Mouse (Mus musculus) forebrain, embryonic 13.5 days (tissue): ENCODE results near the gene Hrh1. TPM values are rescaled to one million over a fixed set of nuclear protein-coding genes. Genes with fewer than 3 reads are reported as not detected.

Source experiments
- ATAC-seq: fragments of 200-750 bp; cut with Nextera tagmentation; 2 replicates; pipeline ENCODE4 v1.8.0; 2017
- H3K27ac ChIP-seq: fragments of 300-500 bp; sonication (generic); 2 replicates; pipeline ENCODE4 v1.5.1; 2015; ENCODE audit warnings: inconsistent platforms, mild to moderate bottlenecking, moderate library complexity
- H3K27me3 ChIP-seq: fragments of 300-500 bp; sonication (generic); 2 replicates; pipeline ENCODE4 v1.6.1; 2015; ENCODE audit warnings: mild to moderate bottlenecking, inconsistent platforms
- H3K36me3 ChIP-seq: fragments of 300-500 bp; sonication (generic); 2 replicates; pipeline ENCODE4 v1.6.1; 2015; ENCODE audit warnings: mild to moderate bottlenecking, inconsistent platforms; ENCODE audit not compliant: poor library complexity, severe bottlenecking
- H3K4me1 ChIP-seq: fragments of 300-500 bp; sonication (generic); 2 replicates; pipeline ENCODE4 v1.6.1; 2015; ENCODE audit warnings: inconsistent platforms
- H3K4me2 ChIP-seq: fragments of 300-500 bp; sonication (generic); 2 replicates; pipeline ENCODE4 v1.6.1; 2015; ENCODE audit warnings: inconsistent platforms, mild to moderate bottlenecking, moderate library complexity
- H3K4me3 ChIP-seq: fragments of 300-500 bp; sonication (generic); 2 replicates; pipeline ENCODE4 v1.5.1; 2015; ENCODE audit warnings: mild to moderate bottlenecking, inconsistent platforms
- H3K9ac ChIP-seq: fragments of 300-500 bp; sonication (generic); 2 replicates; pipeline ENCODE4 v1.6.1; 2015; ENCODE audit warnings: mild to moderate bottlenecking, inconsistent platforms
- H3K9me3 ChIP-seq: fragments of 300-500 bp; sonication (generic); replicated peaks from 2 replicates; pipeline ENCODE4 v1.6.1; 2016; ENCODE audit warnings: inconsistent platforms
- WGBS: fragments of 180-500 bp; shearing (Covaris S2); methylation state at CpG from one replicate; pipeline ENCODE4 v1.1.7; 2015; 5-methylcytosine and 5-hydroxymethylcytosine counted together
- polyA plus RNA-seq: library from polyadenylated mRNA; unstranded; fragments of >200 nt; fragmentation: Nextera tagmentation; extraction: Ambion mirVana; gene quantifications from 2 replicates; pipeline ENCODE4 v1.2.1, GENCODE M21; 2015

The Hrh1 gene
- polyA plus RNA-seq, 1 experiment from 2014 or later: 0.41 TPM

- Histone ChIP-seq H3K4me1 (peaks cover 5% of the 10 kb centered on the region; the same call in 1 of the 2 replicates), H3K27me3 (no peaks in the 10 kb centered on the region), H3K4me2 (no peak overlapping the region), H3K9ac (no peak overlapping the region), H3K36me3 (no peaks in the 10 kb centered on the region), H3K27ac (no peak overlapping the region), H3K9me3 (no peaks in the 10 kb centered on the region), H3K4me3 (no peak overlapping the region)
- no peak for ATAC-seq
- WGBS: 46% methylated on average over 17 of the region's 17 CpGs
Measured at GRCm38 (mm10) chr6:114408278-114408677, 10.5 kb downstream of the Hrh1 start.

GRCm38 (mm10) chr6:114411913-114412312, 14.2 kb downstream of the Hrh1 start:
- 52% methylated on average over 8 of the region's 8 CpGs for WGBS
- Histone ChIP-seq H3K4me3 (no peak overlapping the region), H3K4me2 (no peak overlapping the region), H3K27ac (no peak overlapping the region), H3K4me1 (peaks cover 13% of the 10 kb centered on the region), H3K9me3 (no peaks in the 10 kb centered on the region), H3K9ac (no peak overlapping the region), H3K27me3 (no peaks in the 10 kb centered on the region), H3K36me3 (no peaks in the 10 kb centered on the region)
- ATAC-seq: no peak

- Histone ChIP-seq H3K4me1 (peaks cover 8% of the 10 kb centered on the region), H3K27me3 (no peaks in the 10 kb centered on the region), H3K27ac (no peak overlapping the region), H3K36me3 (no peaks in the 10 kb centered on the region), H3K9me3 (no peaks in the 10 kb centered on the region), H3K4me2 (no peak overlapping the region), H3K4me3 (no peak overlapping the region), H3K9ac (no peak overlapping the region)
- 37% methylated on average over 8 of the region's 8 CpGs for WGBS
- no peak for ATAC-seq
Measured at GRCm38 (mm10) chr6:114414510-114414909, 16.8 kb downstream of the Hrh1 start.

- Histone ChIP-seq H3K27me3 (no peaks in the 10 kb centered on the region), H3K4me1 (peaks cover 8% of the 10 kb centered on the region), H3K4me3 (no peak overlapping the region), H3K4me2 (no peak overlapping the region), H3K36me3 (no peaks in the 10 kb centered on the region), H3K27ac (no peak overlapping the region), H3K9ac (no peak overlapping the region), H3K9me3 (no peaks in the 10 kb centered on the region)
- WGBS: 89% methylated on average over 2 of the region's 2 CpGs
- no peak for ATAC-seq
Measured at GRCm38 (mm10) chr6:114418037-114418436, 20.3 kb downstream of the Hrh1 start.

GRCm38 (mm10) chr6:114421061-114421460, 23.3 kb downstream of the Hrh1 start:
- no peak overlapping the region for H3K4me3 ChIP-seq
- H3K36me3 ChIP-seq: no peaks in the 10 kb centered on the region
- no peaks in the 10 kb centered on the region for H3K27me3 ChIP-seq
- no peak overlapping the region for H3K27ac ChIP-seq
- no peaks in the 10 kb centered on the region for H3K9me3 ChIP-seq
- no peak overlapping the region for H3K4me2 ChIP-seq
- ATAC-seq: no peak
- H3K4me1 ChIP-seq: no peaks in the 10 kb centered on the region
- no peak overlapping the region for H3K9ac ChIP-seq

GRCm38 (mm10) chr6:114423051-114423676, 25.4 kb downstream of the Hrh1 start:
- H3K9ac ChIP-seq: no peak overlapping the region
- WGBS: 83% methylated on average over 9 of the region's 9 CpGs

GRCm38 (mm10) chr6:114425343-114425742, 27.6 kb downstream of the Hrh1 start:
- H3K4me2 ChIP-seq: no peak overlapping the region
- H3K36me3 ChIP-seq: no peaks in the 10 kb centered on the region
- no peak overlapping the region for H3K9ac ChIP-seq
- H3K4me1 ChIP-seq: 0 out of 2 replicates have a peak, but pooled peaks cover 3% of the 10 kb centered on the region
- 62% methylated on average over 5 of the region's 5 CpGs for WGBS
- no peak for ATAC-seq
- H3K27ac ChIP-seq: no peak overlapping the region
- no peaks in the 10 kb centered on the region for H3K27me3 ChIP-seq
- H3K4me3 ChIP-seq: no peak overlapping the region
- no peaks in the 10 kb centered on the region for H3K9me3 ChIP-seq

More at GRCm38 (mm10) chr6:114423051-114423676, 25.4 kb downstream of the Hrh1 start:
- H3K9me3 ChIP-seq: no peaks in the 10 kb centered on the region
- no peak overlapping the region; the same call in 1 of the 2 replicates for H3K27ac ChIP-seq
- no peaks in the 10 kb centered on the region for H3K27me3 ChIP-seq
- H3K4me2 ChIP-seq: no peak overlapping the region
- no peak overlapping the region for H3K4me3 ChIP-seq
- no peaks in the 10 kb centered on the region for H3K36me3 ChIP-seq
- ATAC-seq: no peak
- H3K4me1 ChIP-seq: no peaks in the 10 kb centered on the region

- no peak overlapping the region for H3K27ac ChIP-seq
Measured at GRCm38 (mm10) chr6:114427641-114428040, 29.9 kb downstream of the Hrh1 start.

GRCm38 (mm10) chr6:114428831-114429230, 31.1 kb downstream of the Hrh1 start:
- 74% methylated on average over 16 of the region's 16 CpGs for WGBS
- no peak overlapping the region for H3K9ac ChIP-seq
- no peak overlapping the region for H3K4me3 ChIP-seq
- H3K4me1 ChIP-seq: peaks cover 9% of the 10 kb centered on the region; the same call in 1 of the 2 replicates
- H3K4me2 ChIP-seq: no peak overlapping the region
- no peak overlapping the region for H3K27ac ChIP-seq
- no peaks in the 10 kb centered on the region for H3K9me3 ChIP-seq
- no peaks in the 10 kb centered on the region for H3K27me3 ChIP-seq
- no peak for ATAC-seq
- H3K36me3 ChIP-seq: no peaks in the 10 kb centered on the region

More at GRCm38 (mm10) chr6:114427641-114428040, 29.9 kb downstream of the Hrh1 start:
- H3K4me3 ChIP-seq: no peak overlapping the region
- no peaks in the 10 kb centered on the region for H3K27me3 ChIP-seq
- H3K4me2 ChIP-seq: no peak overlapping the region
- WGBS: 71% methylated on average over 13 of the region's 13 CpGs
- no peak for ATAC-seq
- H3K9ac ChIP-seq: no peak overlapping the region
- H3K9me3 ChIP-seq: no peaks in the 10 kb centered on the region
- H3K36me3 ChIP-seq: no peaks in the 10 kb centered on the region
- peaks cover 4% of the 10 kb centered on the region; the same call in 1 of the 2 replicates for H3K4me1 ChIP-seq

- H3K27me3 ChIP-seq: no peaks in the 10 kb centered on the region
- H3K9ac ChIP-seq: no peak overlapping the region
- 40% methylated on average over 3 of the region's 3 CpGs for WGBS
- H3K4me1 ChIP-seq: peaks cover 14% of the 10 kb centered on the region
- no peaks in the 10 kb centered on the region for H3K36me3 ChIP-seq
- no peaks in the 10 kb centered on the region for H3K9me3 ChIP-seq
- no peak for ATAC-seq
- H3K27ac ChIP-seq: no peak overlapping the region
- no peak overlapping the region for H3K4me2 ChIP-seq
- no peak overlapping the region for H3K4me3 ChIP-seq
Measured at GRCm38 (mm10) chr6:114432591-114432990, 34.9 kb downstream of the Hrh1 start.

- 91% methylated on average over 5 of the region's 5 CpGs for WGBS
- Histone ChIP-seq H3K4me1 (peaks cover 11% of the 10 kb centered on the region), H3K9ac (no peak overlapping the region), H3K9me3 (no peaks in the 10 kb centered on the region; the same call in 1 of the 2 replicates), H3K27me3 (no peaks in the 10 kb centered on the region), H3K36me3 (no peaks in the 10 kb centered on the region), H3K4me2 (no peak overlapping the region), H3K4me3 (no peak overlapping the region), H3K27ac (no peak overlapping the region)
- ATAC-seq: no peak
Measured at GRCm38 (mm10) chr6:114434524-114434923, 36.8 kb downstream of the Hrh1 start.

- H3K9ac ChIP-seq: no peak overlapping the region
- no peak overlapping the region for H3K4me2 ChIP-seq
- WGBS: 68% methylated on average over 2 of the region's 2 CpGs
- peaks cover 14% of the 10 kb centered on the region for H3K4me1 ChIP-seq
- no peaks in the 10 kb centered on the region; the same call in 1 of the 2 replicates for H3K9me3 ChIP-seq
- no peak for ATAC-seq
- no peak overlapping the region for H3K4me3 ChIP-seq
- H3K27me3 ChIP-seq: no peaks in the 10 kb centered on the region
- no peak overlapping the region for H3K27ac ChIP-seq
- H3K36me3 ChIP-seq: no peaks in the 10 kb centered on the region
Measured at GRCm38 (mm10) chr6:114440302-114440701, 42.6 kb downstream of the Hrh1 start.
